Mouse (Mus musculus) kidney, postnatal 36 days (tissue): Measurements from ENCODE around the gene 1700016H13Rik.

Experiments used
- DNase-seq, 2 experiments: peaks; one replicate each; pipeline ENCODE4 v3.0.0; 2021 to 2022; ENCODE audit warnings: mixed read lengths in 2 of 2

Gene 1700016H13Rik

GRCm38 (mm10) chr5:103603115-103603893 is 52.5 kb downstream of the 1700016H13Rik start:
- no peak for DNase-seq

- DNase-seq = peak; percentile 52 to 55
Observed at GRCm38 (mm10) chr5:103598881-103599280, 56.9 kb downstream of the 1700016H13Rik start.

GRCm38 (mm10) chr5:103598264-103598663 is 57.5 kb downstream of the 1700016H13Rik start:
- no peak for DNase-seq
